Comparison of ENCODE assay signal across 8 mouse cellular contexts in the genomic region with DNA sequence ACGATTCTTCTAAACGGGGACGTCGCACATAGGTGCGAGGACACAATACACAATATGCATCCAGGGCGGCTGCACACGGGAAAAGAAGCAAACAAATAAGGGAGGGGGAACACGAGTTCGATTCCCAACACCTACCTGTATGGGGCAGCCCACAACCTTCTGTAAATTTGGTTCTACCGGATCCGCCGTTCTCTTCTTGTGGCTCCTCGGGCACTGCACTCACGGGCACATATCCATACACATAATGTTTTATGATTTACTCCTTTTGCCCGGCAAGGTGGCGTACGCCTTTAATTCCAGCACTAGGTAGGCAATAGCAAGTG. TPM values are rescaled to one million over a fixed set of nuclear protein-coding genes. Genes with fewer than 3 reads are reported as not detected.
DNase-seq lines count a peak whose midpoint lies in the region; ATAC-seq and TF ChIP-seq lines count a peak whose summit lies in the region.

No protein-coding gene starts in this region.

- H3K9ac ChIP-seq in kidney, embryonic 14.5 days (ENCODE audit: low read depth, low read length): peak overlapping the region; percentile 95
- peak overlapping the region; percentile 86 for H3K9ac ChIP-seq in midbrain, embryonic 16.5 days (ENCODE audit: low read depth, low read length)

- TF ChIP-seq CTCF in cortical plate, adult 2 months (IDR thresholded peaks at IDR 0.05; ENCODE audit: extremely low read depth, insufficient read depth, low read length): no peak

- TF ChIP-seq POLR2A in cortical plate, adult 2 months (IDR thresholded peaks at IDR 0.05; ENCODE audit: extremely low read depth, insufficient read depth, low read length): no peak

- H3K4me2 ChIP-seq in kidney, embryonic 14.5 days (replicated peaks; ENCODE audit: low read depth, low read length): peak overlapping the region; percentile 58
- H3K4me2 ChIP-seq in midbrain, embryonic 16.5 days (ENCODE audit: low read length): peak overlapping the region; percentile 56

- DNase-seq in kidney, adult 18-20 months: no peak
- no peak for DNase-seq in left cerebral cortex, postnatal 10 days (ENCODE audit: extremely low spot score in 1 of 2, low spot score in 2 of 2)
- DNase-seq in thymus, adult 18-20 months: no peak
- DNase-seq in cerebellum, adult 11 months: no peak

- H3K27ac ChIP-seq in kidney, embryonic 14.5 days (ENCODE audit: low read depth, low read length): peak overlapping the region; percentile 62; the same call in 1 of the 2 replicates
- H3K27ac ChIP-seq in cortical plate, adult 2 months (ENCODE audit: insufficient read depth, low read length): peak overlapping the region; percentile 71
- peak overlapping the region; percentile 86 for H3K27ac ChIP-seq in midbrain, embryonic 16.5 days (ENCODE audit: low read length)

- H3K27me3 ChIP-seq in kidney, embryonic 14.5 days (ENCODE audit: control insufficient read depth, insufficient read depth, low read length): no peaks in the 10 kb centered on the region
- H3K27me3 ChIP-seq in midbrain, embryonic 16.5 days (ENCODE audit: control insufficient read depth, insufficient read depth, low read depth, low read length): no peaks in the 10 kb centered on the region

- H3K4me3 ChIP-seq in kidney, embryonic 14.5 days (ENCODE audit: low read length): peak overlapping the region; percentile 96
- peak overlapping the region; percentile 71 for H3K4me3 ChIP-seq in cortical plate, adult 2 months (ENCODE audit: insufficient read depth, low read length)
- H3K4me3 ChIP-seq in midbrain, embryonic 16.5 days (ENCODE audit: low read depth, low read length): peak overlapping the region; percentile 88

- intact Hi-C loops in left cerebral cortex, postnatal 10 days (cut with DNase I): no loop called here

- H3K36me3 ChIP-seq in kidney, embryonic 14.5 days (ENCODE audit: control insufficient read depth, insufficient read depth, low read length): no peaks in the 10 kb centered on the region
- H3K36me3 ChIP-seq in midbrain, embryonic 16.5 days (ENCODE audit: control insufficient read depth, insufficient read depth, low read length): no peaks in the 10 kb centered on the region

- H3K9me3 ChIP-seq in kidney, embryonic 14.5 days (ENCODE audit: control insufficient read depth, low read length): no peaks in the 10 kb centered on the region
- no peaks in the 10 kb centered on the region for H3K9me3 ChIP-seq in midbrain, embryonic 16.5 days (replicated peaks; ENCODE audit: control insufficient read depth, low read length, poor library complexity, severe bottlenecking)

- no peak for ATAC-seq in kidney, embryonic 14.5 days (ENCODE audit: low FRiP score, low TSS enrichment)
- peak; percentile 21 for ATAC-seq in inflammation-experienced regulatory T-cells, adult 6 months
- peak; percentile 66 for ATAC-seq in midbrain, embryonic 16.5 days

- WGBS in kidney, embryonic 14.5 days: 9% methylated on average over 17 of the region's 17 CpGs
- 10% methylated on average over 17 of the region's 17 CpGs for whole genome bisulfite sequencing in midbrain, embryonic 16.5 days

- peaks cover 3% of the 10 kb centered on the region; the same call in 1 of the 2 replicates for H3K4me1 ChIP-seq in kidney, embryonic 14.5 days (ENCODE audit: control insufficient read depth, insufficient read depth, low read length)
- peaks cover 7% of the 10 kb centered on the region for H3K4me1 ChIP-seq in cortical plate, adult 2 months (ENCODE audit: control insufficient read depth, insufficient read depth, low read length)
- peaks cover 32% of the 10 kb centered on the region for H3K4me1 ChIP-seq in midbrain, embryonic 16.5 days (ENCODE audit: control insufficient read depth, insufficient read depth, low read length)

RNA-seq across cellular contexts. Expression of a gene that starts 0.3 kb away (rescaled TPM):
- polyA plus RNA-seq in kidney, embryonic 14.5 days (2014; fragmentation: Nextera tagmentation; extraction: Ambion mirVana): 21.2 and 26.5 TPM in 2 replicates
- 60.0 and 64.6 TPM in 2 replicates for polyA plus RNA-seq in cortical plate, adult 2 months (2012; rRNA removed)
- 10 to 100 TPM in 2 of 3 experiments, 1 to 10 TPM in 1; 9.8 to 16.6 (median 13.3) TPM for polyA plus RNA-seq in inflammation-experienced regulatory T-cells, adult 6 months (2017; shearing (Covaris generic))
- polyA plus RNA-seq in midbrain, embryonic 16.5 days (2015; fragmentation: Nextera tagmentation; extraction: Ambion mirVana): 18.4 and 21.4 TPM in 2 replicates
- total RNA-seq in left cerebral cortex, postnatal 10 days (2021): 10 to 100 TPM; 78.0 to 80.4 TPM

RNA-seq across cellular contexts. Expression of a gene that starts 12.7 kb away (rescaled TPM):
- polyA plus RNA-seq in kidney, embryonic 14.5 days (2014; fragmentation: Nextera tagmentation; extraction: Ambion mirVana): 738 and 891 TPM in 2 replicates
- polyA plus RNA-seq in cortical plate, adult 2 months (2012; rRNA removed): 394 and 406 TPM in 2 replicates
- 1,000 to 10,000 TPM; 1,376 to 1,988 (median 1,894) TPM for polyA plus RNA-seq in inflammation-experienced regulatory T-cells, adult 6 months (2017; shearing (Covaris generic))
- polyA plus RNA-seq in midbrain, embryonic 16.5 days (2015; fragmentation: Nextera tagmentation; extraction: Ambion mirVana): 345 and 352 TPM in 2 replicates
- total RNA-seq in left cerebral cortex, postnatal 10 days (2021): 100 to 1,000 TPM; 499 to 506 TPM

RNA-seq across cellular contexts. Expression of a gene that starts 28.5 kb away (rescaled TPM):
- polyA plus RNA-seq in kidney, embryonic 14.5 days (2014; fragmentation: Nextera tagmentation; extraction: Ambion mirVana): 6.2 and 8.0 TPM in 2 replicates
- 77.7 and 79.8 TPM in 2 replicates for polyA plus RNA-seq in cortical plate, adult 2 months (2012; rRNA removed)
- polyA plus RNA-seq in inflammation-experienced regulatory T-cells, adult 6 months (2017; shearing (Covaris generic)): 1 to 10 TPM; 4.4 to 8.7 (median 8.2) TPM
- polyA plus RNA-seq in midbrain, embryonic 16.5 days (2015; fragmentation: Nextera tagmentation; extraction: Ambion mirVana): 22.6 and 22.9 TPM in 2 replicates
- total RNA-seq in left cerebral cortex, postnatal 10 days (2021): 100 to 1,000 TPM; 222 to 247 TPM
